Mouse (Mus musculus): ENCODE data around the gene Rbl1. TPM values are rescaled to one million over a fixed set of nuclear protein-coding genes. Genes with fewer than 3 reads are reported as not detected.

Gene Rbl1
- polyA plus RNA-seq, 1 experiment = 5.2 TPM

DNA sequence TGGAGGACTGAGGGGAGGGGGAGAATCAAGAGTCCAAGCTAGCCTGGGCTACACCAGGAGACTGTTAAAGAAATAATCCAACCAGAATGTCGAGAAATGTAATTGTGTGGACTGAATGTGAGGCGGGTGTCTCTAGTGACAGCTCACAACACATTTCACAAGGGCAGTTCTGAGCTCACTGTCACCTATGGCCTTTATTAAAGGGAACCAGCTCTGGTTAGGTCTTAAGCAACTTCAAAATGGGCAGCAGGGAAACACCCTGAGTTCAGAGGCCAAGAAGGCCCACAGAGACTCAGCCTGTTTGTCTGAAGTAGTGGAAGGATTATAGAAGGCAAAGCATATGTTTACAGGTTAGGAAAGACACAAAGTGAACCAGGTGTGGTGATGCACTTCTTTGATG lies 51.1 kb downstream of the Rbl1 start:
- H3K4me3 ChIP-seq (ENCODE audit: low read depth, low read length) = no peak overlapping the region
- H3K36me3 ChIP-seq (ENCODE audit: control insufficient read depth, insufficient read depth, low read length) = peaks cover 37% of the 10 kb centered on the region
- no peaks in the 10 kb centered on the region for H3K27me3 ChIP-seq (ENCODE audit: control insufficient read depth, insufficient read depth, low read length)
- no peak overlapping the region for H3K27ac ChIP-seq (ENCODE audit: insufficient read depth, low read depth, low read length)
- H3K4me1 ChIP-seq (ENCODE audit: control insufficient read depth, insufficient read depth, insufficient read length, low read length) = no peaks in the 10 kb centered on the region
- 85% methylated on average over 2 of the region's 2 CpGs for WGBS
- TF ChIP-seq CTCF (IDR thresholded peaks at IDR 0.05; ENCODE audit: extremely low read depth, insufficient read length, insufficient replicate concordance, low read depth, low read length) (no peak), POLR2A (IDR thresholded peaks at IDR 0.05; ENCODE audit: low read depth, low read length) (no peak)

DNA sequence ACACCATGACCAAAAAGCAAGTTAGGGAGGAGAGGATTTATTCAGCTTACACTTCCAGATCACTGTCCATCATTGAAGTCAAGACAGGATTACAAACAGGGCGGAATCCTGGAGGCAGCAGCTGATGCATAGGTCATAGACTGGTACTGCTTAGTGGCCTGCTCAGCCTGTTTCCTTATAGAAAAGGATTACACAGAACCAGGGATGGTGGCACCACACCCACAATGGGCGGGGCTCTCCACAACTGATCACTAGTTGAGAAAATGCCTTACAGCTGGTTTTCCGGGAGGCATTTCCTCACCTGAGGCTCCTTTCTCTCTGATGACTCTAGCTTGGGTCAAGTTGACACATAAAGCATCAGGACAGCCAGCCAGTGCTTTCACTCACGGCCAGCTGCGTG lies 55.9 kb downstream of the Rbl1 start:
- 85% methylated on average over 5 of the region's 5 CpGs for WGBS
- peaks cover 33% of the 10 kb centered on the region for H3K36me3 ChIP-seq (ENCODE audit: control insufficient read depth, insufficient read depth, low read length)

DNA sequence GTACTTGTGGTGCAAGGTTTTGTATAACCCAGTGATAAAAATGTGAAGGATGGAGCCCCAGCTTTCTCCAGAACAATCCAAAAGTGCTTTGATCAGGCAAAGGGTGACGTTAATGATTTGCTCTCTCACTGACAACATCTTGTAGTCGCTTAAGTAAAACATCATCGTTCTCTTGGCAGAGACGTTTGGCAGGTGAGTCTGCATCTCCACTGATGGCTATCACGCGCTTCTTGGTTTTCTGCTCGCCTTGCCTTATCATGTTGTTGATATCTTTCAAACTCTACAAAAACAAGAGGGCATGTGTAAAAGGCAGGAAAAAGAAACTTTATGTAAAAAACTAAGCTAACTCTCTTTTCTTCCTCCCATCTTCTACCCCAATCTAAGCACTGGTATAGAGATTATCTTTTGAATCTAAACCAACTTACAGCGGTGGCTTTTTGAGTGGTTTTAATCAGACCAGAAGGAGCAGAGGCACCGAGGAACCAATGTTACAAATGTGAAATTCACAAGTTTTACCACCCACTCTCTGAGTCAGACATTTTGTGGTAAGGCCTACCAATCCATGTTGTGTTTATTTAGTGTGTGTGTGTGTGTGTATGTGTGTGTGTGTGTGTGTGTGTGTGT lies 56.8 kb downstream of the Rbl1 start:
- Histone ChIP-seq H3K4me3 (ENCODE audit: low read depth, low read length) (no peak overlapping the region), H3K4me1 (ENCODE audit: control insufficient read depth, insufficient read depth, insufficient read length, low read length) (no peaks in the 10 kb centered on the region), H3K27ac (ENCODE audit: insufficient read depth, low read depth, low read length) (no peak overlapping the region), H3K27me3 (ENCODE audit: control insufficient read depth, insufficient read depth, low read length) (no peaks in the 10 kb centered on the region), H3K36me3 (ENCODE audit: control insufficient read depth, insufficient read depth, low read length) (peaks cover 29% of the 10 kb centered on the region)
- TF ChIP-seq POLR2A (IDR thresholded peaks at IDR 0.05; ENCODE audit: low read depth, low read length) = no peak
- 78% methylated on average over 9 of the region's 9 CpGs for WGBS

More for the DNA sequence above, 55.9 kb downstream of the Rbl1 start:
- Histone ChIP-seq H3K4me3 (ENCODE audit: low read depth, low read length) (no peak overlapping the region), H3K27me3 (ENCODE audit: control insufficient read depth, insufficient read depth, low read length) (no peaks in the 10 kb centered on the region), H3K27ac (ENCODE audit: insufficient read depth, low read depth, low read length) (no peak overlapping the region), H3K4me1 (ENCODE audit: control insufficient read depth, insufficient read depth, insufficient read length, low read length) (no peaks in the 10 kb centered on the region)
- TF ChIP-seq CTCF (IDR thresholded peaks at IDR 0.05; ENCODE audit: extremely low read depth, insufficient read length, insufficient replicate concordance, low read depth, low read length) (no peak), POLR2A (IDR thresholded peaks at IDR 0.05; ENCODE audit: low read depth, low read length) (no peak)

DNA sequence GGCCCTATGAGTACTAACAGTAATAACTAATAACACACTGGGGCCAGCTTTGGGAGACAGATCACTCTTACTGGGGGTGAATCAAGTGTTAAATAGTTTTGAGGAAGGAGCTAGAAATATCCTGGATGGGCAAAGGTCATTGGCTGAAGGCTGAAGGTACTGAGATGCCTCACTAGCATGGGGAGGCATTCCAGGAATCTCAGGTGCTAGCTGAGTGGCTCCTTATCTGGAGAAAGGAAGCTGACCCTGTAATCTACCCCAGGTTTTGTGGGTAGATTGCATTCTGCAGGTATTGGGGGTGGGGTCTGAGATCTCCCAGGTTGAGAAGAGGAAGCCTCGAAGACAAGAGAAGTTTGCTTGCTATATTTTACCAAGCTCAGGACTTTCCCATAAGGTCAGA lies 59.2 kb downstream of the Rbl1 start:
- Histone ChIP-seq H3K36me3 (ENCODE audit: control insufficient read depth, insufficient read depth, low read length) (peaks cover 14% of the 10 kb centered on the region), H3K27me3 (ENCODE audit: control insufficient read depth, insufficient read depth, low read length) (no peaks in the 10 kb centered on the region), H3K4me3 (ENCODE audit: low read depth, low read length) (no peak overlapping the region), H3K27ac (ENCODE audit: insufficient read depth, low read depth, low read length) (no peak overlapping the region), H3K4me1 (ENCODE audit: control insufficient read depth, insufficient read depth, insufficient read length, low read length) (no peaks in the 10 kb centered on the region)
- no peak for TF ChIP-seq CTCF (IDR thresholded peaks at IDR 0.05; ENCODE audit: extremely low read depth, insufficient read length, insufficient replicate concordance, low read depth, low read length)
- TF ChIP-seq POLR2A (IDR thresholded peaks at IDR 0.05; ENCODE audit: low read depth, low read length) = no peak
- 52% methylated on average over 1 of the region's 1 CpGs for WGBS

DNA sequence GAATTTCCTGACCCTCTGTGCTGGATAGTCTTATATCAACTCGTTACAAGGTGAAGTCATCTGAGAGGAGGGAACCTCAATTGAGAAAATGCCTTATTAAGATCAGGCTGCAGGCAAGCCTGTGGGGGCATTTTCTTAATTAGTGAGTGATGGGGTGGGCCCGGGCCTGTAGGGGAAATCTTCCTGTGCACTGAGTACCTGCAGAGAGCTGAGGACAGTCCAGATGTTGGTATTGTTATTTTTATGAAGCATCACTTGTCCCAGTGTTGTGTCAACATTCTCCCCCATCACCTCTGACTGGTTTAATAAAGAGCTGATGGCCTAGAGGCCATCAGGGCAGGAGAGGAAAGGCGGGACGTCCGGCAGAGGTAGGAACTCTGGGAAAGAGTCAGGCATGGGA lies 60.2 kb downstream of the Rbl1 start:
- H3K36me3 ChIP-seq (ENCODE audit: control insufficient read depth, insufficient read depth, low read length) = peaks cover 6% of the 10 kb centered on the region
- TF ChIP-seq CTCF (IDR thresholded peaks at IDR 0.05; ENCODE audit: extremely low read depth, insufficient read length, insufficient replicate concordance, low read depth, low read length) = no peak
- TF ChIP-seq POLR2A (IDR thresholded peaks at IDR 0.05; ENCODE audit: low read depth, low read length) = no peak
- no peak overlapping the region for H3K4me3 ChIP-seq (ENCODE audit: low read depth, low read length)
- H3K27me3 ChIP-seq (ENCODE audit: control insufficient read depth, insufficient read depth, low read length) = no peaks in the 10 kb centered on the region
- WGBS = 88% methylated on average over 5 of the region's 5 CpGs
- H3K4me1 ChIP-seq (ENCODE audit: control insufficient read depth, insufficient read depth, insufficient read length, low read length) = no peaks in the 10 kb centered on the region
- no peak overlapping the region for H3K27ac ChIP-seq (ENCODE audit: insufficient read depth, low read depth, low read length)

DNA sequence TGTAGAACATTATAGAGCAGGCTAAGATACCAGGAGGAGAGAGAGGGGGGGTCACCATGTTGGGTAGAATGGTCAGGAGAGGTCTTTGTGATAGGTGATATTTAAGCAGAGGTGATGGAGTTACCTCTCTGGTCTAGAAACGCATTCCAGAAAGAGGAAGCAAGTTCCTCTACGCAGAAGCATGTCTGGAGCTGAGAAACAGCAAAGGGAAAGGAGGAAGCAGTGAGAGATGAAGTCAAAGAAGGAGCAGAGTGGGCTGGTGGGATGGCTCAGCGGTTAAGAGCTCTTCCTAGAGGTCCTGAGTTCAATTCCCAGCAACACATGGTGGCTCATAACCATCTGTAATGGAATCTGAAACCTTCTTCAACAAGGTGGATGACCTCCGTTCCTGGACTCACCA lies 62.4 kb downstream of the Rbl1 start:
- 88% methylated on average over 4 of the region's 4 CpGs for WGBS
- TF ChIP-seq POLR2A (IDR thresholded peaks at IDR 0.05; ENCODE audit: low read depth, low read length) (no peak), CTCF (IDR thresholded peaks at IDR 0.05; ENCODE audit: extremely low read depth, insufficient read length, insufficient replicate concordance, low read depth, low read length) (no peak)
- Histone ChIP-seq H3K4me3 (ENCODE audit: low read depth, low read length) (no peak overlapping the region), H3K36me3 (ENCODE audit: control insufficient read depth, insufficient read depth, low read length) (peaks cover 2% of the 10 kb centered on the region), H3K27ac (ENCODE audit: insufficient read depth, low read depth, low read length) (no peak overlapping the region), H3K4me1 (ENCODE audit: control insufficient read depth, insufficient read depth, insufficient read length, low read length) (peaks cover 4% of the 10 kb centered on the region; the same call in 1 of the 2 replicates), H3K27me3 (ENCODE audit: control insufficient read depth, insufficient read depth, low read length) (no peaks in the 10 kb centered on the region)

DNA sequence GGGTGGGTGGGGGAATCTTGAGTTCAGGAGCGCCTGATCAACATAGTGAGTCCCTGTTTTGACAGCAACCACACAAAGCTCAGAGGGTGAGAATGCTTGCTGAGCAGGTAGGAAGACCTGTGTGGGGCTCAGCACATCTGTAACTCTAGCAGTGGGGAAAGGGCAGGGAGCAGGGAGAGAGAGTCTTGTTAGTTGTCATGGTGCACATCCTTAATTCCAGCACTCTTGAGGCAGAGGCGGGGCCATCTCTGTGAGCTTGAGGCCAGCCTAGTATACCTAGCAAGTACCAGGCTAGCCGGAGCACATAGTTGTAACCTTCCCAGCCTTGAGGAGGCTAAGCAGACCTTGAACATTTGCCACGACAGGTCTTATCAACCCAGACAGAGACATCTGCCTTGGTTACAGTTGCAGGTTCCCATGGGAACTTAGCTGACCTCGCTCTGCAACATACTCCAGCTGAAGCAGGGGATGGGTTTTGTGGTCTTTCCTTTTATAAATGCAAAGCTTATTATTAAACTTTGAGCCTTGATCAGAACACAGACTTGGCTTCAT lies 65.0 kb downstream of the Rbl1 start:
- Histone ChIP-seq H3K4me1 (ENCODE audit: control insufficient read depth, insufficient read depth, insufficient read length, low read length) (peaks cover 8% of the 10 kb centered on the region; the same call in 1 of the 2 replicates), H3K4me3 (ENCODE audit: low read depth, low read length) (no peak overlapping the region), H3K27ac (ENCODE audit: insufficient read depth, low read depth, low read length) (no peak overlapping the region), H3K27me3 (ENCODE audit: control insufficient read depth, insufficient read depth, low read length) (no peaks in the 10 kb centered on the region), H3K36me3 (ENCODE audit: control insufficient read depth, insufficient read depth, low read length) (no peaks in the 10 kb centered on the region)
- TF ChIP-seq POLR2A (IDR thresholded peaks at IDR 0.05; ENCODE audit: low read depth, low read length) (no peak), CTCF (IDR thresholded peaks at IDR 0.05; ENCODE audit: extremely low read depth, insufficient read length, insufficient replicate concordance, low read depth, low read length) (no peak)
- 85% methylated on average over 5 of the region's 5 CpGs for WGBS

Measured in small intestine, adult 2 months (tissue).